Mouse (Mus musculus): Measurements from ENCODE around the gene Krt222. TPM values are rescaled to one million over a fixed set of nuclear protein-coding genes. Genes with fewer than 3 reads are reported as not detected.
"Not testable (repeated sequence)": the region's sequence is repeated elsewhere in the genome, so short reads cannot be mapped to it uniquely, and the experiment has no call there.

The Krt222 gene
- 10 to 100 TPM; 22.2 to 26.2 TPM for total RNA-seq (2021)
- long read RNA-seq, experiment 1, transcript Krt222-202 (6 exons, 3,072 nt), result major isoform, 31 of 37 reads
- long read RNA-seq, experiment 1, partial matches to known transcripts, result 0 of 37 reads
- long read RNA-seq, experiment 1, other reads (novel, unspliced or antisense), result 2 of 37 reads
- long read RNA-seq, experiment 2, transcript Krt222-201 (6 exons, 2,042 nt), result minor isoform, 5 of 35 reads
- long read RNA-seq, experiment 2, transcript Krt222-202 (6 exons, 3,072 nt), result major isoform, 30 of 35 reads
- long read RNA-seq, experiment 2, partial matches to known transcripts, result 0 of 35 reads
- long read RNA-seq, experiment 2, other reads (novel, unspliced or antisense), result 0 of 35 reads

DNA sequence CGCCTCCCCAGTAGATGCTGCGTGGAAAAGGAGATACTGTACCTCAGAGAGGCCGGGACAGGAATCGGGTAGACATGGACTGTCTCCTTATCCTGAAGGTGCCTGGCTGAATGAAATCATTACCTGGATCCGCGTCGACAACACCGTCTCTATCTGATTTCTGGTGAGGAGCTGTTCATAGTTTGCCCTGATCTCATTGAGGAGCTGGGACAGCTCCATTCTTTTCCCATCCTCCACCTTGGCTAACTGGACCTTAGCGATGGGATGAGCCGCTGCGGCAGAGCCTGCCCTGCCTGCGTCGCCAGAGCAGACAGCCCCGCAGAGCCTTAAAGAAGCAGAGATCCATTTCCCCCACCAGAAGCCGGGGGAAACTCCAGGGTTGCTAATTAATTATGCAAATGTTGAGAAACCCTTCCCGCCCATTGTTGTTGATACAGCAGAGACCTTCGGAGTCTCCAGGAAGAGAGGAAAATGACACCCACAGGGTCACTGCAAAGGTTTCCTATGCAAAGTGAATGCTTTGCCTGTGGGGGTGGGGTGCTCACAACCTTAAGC lies at the start of gene Krt222:
Gene Krt222 (minus strand): TSS at position 266 of the 555 bp plus-strand sequence.
- peak; percentile 15 to 33 for DNase-seq
- intact Hi-C loops (cut with DNase I), result loop anchor here (5.0 kb wide), 2 partner anchors 37 to 52 kb away; no protein-coding TSS in a partner anchor

DNA sequence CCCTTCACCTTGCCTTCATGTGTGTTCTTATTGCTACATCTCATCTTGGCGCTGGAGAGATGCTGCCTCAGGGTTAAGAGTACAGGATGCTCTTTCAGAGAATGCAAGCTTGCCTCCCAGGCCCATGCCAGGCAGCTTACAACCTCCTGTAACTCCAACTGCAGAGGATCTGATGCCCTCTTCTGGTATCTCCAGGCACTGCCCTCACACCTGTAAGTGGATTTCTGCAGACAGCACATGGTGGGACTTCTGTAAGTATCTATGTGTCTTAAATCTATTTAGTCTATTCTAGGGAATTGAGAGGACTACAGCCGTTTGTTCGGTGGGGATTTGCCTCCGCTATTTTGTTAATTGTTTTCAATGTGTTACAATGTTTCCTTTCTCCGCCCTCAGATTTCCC lies 49.0 kb upstream of the Krt222 start:
- intact Hi-C loops (cut with DNase I), result loop anchor here (1.0 to 5.0 kb wide), 2 partner anchors 46 to 104 kb away; no protein-coding TSS in a partner anchor
- peak; percentile 40 to 48 for DNase-seq

DNA sequence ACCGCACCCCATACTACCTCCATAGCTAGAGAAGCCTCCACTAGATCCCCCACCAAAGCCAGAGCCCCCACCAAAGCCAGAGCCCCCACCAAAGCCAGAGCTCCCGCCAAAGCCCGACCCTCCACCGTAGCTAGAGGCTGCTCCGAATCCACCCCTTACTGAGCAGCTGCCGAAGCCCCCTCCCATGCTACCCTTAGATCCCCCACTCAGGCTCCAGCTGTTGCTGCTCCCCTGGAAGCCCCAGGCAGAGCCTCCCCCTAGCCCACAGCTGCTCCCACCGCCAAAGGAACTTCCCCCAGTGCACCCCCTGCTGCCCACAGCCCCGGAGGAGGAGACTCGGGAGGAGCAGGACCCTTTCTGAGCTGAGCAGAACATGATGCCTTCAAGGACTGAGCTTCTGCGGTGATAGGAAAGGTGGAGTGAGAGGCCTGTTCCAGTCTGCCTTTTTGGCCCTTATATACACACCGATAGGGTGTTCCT lies 41.0 kb upstream of the Krt222 start, which contains the start of gene Krt24:
Gene Krt24 (minus strand): TSS at position 430 of the 480 bp plus-strand sequence.
- no peak for DNase-seq
- intact Hi-C loops (cut with DNase I), result no loop called here

DNA sequence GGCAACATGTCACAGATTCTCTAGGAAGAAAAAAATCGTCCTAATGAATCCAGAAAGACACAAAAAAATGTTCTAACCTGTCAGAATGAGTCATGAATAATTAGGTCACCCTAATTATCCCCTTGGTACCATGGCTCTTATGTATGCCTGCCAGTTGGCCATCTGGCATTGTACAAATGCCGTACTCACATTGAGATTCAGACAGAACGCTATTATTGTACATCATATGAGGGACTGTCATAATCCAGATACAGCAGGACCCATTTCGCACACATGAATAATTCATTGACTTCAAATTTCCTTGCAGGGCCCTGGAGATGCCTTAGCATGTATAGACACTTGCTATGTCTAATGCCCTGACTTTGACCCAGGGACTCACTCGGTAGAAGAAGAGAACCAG lies 40.1 kb upstream of the Krt222 start:
- no peak for DNase-seq
- intact Hi-C loops (cut with DNase I), result no loop called here

DNA sequence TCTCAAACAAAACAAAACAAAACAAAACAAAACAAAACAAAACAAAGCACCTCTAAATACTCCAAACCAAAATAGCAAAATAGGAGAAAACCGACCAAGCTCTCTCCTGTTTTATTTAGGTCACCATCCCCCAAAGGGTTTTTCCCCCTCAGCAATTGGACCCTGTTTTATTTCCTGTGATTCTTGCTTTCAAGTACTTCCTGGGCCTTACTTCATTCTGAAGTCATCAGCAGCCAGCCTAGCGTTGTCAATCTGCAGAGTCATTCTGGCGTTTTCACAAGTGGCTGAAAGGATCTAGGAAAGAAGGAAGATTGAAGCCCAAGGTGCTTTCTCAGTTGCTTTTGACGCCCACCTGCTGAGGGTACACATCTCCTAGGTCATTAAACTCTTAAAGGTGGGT lies 39.4 kb upstream of the Krt222 start:
- DNase-seq, result no peak
- intact Hi-C loops (cut with DNase I), result no loop called here

DNA sequence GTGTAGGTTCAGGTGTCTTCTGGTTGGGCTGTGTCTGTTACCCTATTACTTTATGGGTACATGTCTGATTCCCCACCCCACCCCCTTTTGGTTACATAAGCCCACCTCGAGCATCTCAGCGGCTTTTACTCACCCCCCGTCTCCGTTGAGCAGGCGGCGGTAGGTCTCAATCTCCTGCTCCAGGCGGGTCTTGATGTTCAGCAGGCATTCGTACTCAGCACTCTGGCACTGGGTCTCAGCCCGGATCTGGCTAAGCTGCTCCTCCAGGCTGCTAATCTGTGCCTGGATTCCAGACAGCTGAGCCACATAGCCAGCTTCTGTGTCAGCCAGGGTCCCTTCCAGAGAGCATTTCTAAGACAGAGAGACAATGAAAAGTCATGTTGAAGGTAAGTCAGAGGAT lies 37.2 kb upstream of the Krt222 start:
- intact Hi-C loops (cut with DNase I), result no loop called here
- no peak for DNase-seq

DNA sequence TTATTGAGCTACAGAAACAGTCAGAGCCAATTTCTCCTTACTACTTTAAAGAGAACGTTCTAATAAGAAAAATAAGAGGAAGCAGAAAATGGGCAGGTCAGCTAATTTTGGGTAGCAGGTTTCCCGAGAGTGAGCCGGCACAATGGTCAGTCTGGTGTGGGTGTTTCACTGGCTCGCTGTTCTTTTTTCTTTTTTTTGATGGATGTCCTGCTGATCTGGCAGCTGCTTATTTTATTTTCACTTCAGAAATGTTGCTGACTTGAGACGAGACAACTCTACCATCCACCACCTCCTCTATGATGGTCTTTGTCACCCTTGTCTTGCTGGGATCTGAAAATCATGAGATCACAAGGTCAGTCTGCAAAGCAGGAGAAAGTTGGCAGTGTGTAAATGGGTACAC lies 36.1 kb upstream of the Krt222 start:
- DNase-seq, result no peak
- intact Hi-C loops (cut with DNase I), result no loop called here

DNA sequence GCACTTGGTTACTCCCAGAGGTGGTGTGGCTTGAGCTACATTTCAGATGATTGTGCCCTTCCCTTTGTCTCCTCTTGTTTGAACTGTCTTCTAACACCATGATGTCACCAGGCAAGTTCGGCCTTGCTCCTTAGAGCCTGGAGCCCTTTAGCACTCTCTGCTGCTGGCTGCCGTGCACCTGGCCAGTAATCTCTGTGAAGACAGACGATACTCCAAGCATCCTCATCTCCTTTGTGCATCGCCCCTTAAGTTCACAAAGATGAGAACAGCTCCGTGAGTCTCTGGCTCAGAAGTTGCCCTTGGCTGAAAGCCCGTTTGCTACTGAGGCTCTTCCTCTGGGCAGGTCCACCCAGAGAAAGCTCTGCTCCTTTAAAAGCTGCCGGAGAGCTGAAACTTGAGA lies 32.9 kb upstream of the Krt222 start:
- DNase-seq, result no peak
- intact Hi-C loops (cut with DNase I), result no loop called here

DNA sequence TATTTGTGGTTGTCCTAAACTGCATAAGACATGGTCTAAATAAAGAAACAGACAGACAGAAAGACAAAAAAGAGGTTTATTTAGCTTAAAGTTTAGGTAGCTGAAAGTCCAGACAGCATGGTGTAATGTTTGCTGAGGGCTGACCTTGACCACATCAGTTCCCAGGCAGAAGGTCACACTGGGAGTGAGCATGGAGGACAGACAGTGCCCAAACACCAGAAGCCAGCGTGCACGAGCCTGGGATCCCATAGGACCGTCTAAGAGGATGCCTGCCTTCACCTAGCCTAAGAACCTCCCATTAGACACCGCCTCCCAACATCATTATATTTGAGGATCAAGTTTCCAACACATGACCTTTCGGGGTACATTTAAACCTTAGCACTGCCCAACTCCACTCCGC lies 31.7 kb upstream of the Krt222 start:
- intact Hi-C loops (cut with DNase I), result no loop called here
- no peak for DNase-seq

DNA sequence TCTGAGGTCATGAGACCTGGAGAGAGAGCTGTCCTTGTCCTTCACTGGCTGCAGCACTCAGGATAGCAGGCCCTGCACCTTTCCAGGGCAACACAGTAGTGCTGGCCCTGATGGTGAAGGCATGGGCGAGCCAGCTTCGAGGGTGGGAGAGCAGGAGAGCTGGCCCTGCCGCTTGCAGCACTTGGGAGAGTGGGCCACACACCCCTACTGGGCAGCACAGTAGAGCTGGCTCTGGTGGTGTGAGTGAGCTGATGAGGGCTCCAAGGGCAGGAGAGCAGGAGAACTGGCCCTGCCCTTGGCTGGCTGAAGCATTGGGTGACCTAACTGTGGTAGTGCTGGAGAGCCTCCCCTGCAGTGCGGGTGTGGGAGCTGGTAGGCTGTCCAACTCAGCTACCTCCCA lies 28.8 kb upstream of the Krt222 start:
- intact Hi-C loops (cut with DNase I), result no loop called here
- no peak for DNase-seq

DNA sequence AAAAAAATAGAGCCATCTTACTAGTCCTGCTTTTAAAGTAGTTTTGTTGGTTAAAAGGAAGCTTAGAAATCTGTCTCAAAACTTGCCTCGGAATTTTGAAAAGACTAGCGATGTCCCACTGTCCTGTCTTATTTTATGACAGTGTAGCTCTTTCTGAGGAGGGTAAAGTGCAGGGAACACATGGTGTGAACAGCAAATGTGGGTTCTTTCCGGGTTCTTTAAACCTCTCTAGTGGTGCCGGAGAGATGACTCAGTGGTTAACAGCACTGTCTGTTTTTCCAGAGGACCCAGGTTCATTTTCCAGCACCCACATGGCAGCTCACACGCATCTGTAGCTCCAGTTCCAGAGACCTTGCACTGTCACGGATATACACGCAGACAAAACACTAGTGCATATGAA lies 25.3 kb upstream of the Krt222 start:
- no peak for DNase-seq

DNA sequence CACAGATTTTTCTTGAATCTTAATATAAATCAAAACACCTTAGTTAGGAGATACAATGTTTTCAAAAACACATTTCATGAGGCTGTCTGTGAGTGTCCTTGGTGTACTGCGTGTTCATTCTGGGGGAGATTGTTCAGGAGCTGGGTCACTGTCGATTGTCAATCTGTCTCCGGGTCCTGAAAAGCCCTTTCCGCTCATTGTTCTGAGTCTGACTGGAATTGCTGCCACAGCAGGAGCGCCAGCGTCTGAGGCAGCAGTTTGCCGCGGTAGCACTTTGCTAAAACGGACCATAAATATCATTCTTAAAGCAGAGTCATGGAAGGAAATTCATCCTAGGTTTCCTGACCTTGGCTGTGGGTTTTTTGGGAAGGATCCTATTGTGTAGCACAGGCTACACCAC lies 21.9 kb upstream of the Krt222 start:
- DNase-seq, result peak in 1 of 2 experiments; percentile 6
- intact Hi-C loops (cut with DNase I), result no loop called here

More for the DNA sequence above, 25.3 kb upstream of the Krt222 start:
- intact Hi-C loops (cut with DNase I), result no loop called here

DNA sequence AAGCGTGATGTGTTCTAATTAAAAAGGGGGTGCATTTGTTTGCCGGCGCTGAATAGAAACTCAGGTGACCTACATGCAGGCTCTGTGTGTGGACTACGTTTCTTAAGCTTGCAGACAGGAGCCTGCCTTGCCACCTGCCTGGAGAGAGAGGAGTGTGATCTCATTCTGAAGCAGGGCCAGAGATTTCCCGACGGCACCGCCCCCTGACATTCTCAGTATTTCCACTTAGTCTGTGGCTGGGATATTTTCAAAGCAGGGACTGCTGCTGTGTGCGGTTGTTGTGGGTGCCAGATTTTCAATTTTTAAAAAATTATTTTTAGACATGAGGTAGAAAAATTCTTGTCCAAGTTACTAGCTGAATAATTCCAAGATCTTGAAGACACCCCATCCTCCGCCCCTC lies 21.3 kb upstream of the Krt222 start:
- intact Hi-C loops (cut with DNase I), result no loop called here
- DNase-seq, result peak; percentile 7 to 34

DNA sequence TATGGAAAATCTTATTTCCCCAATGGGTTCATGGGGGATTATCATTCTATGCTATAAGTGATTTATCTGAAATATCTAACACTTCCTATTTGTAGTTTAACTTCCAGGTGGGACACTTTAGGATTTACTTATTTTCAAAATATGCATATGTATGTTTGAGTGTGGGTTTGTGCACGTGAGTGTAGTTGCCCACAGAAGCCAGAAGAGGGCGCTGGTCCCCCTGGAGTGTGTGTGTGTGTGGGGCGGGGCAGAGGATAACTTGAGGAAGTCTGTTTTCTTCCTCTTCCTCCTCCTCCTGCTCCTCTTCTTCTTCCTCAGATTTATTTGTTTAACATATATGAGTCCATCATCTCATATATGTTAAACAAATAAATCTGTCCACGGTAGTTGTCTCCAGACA lies 12.3 kb upstream of the Krt222 start:
- intact Hi-C loops (cut with DNase I), result no loop called here
- no peak for DNase-seq

DNA sequence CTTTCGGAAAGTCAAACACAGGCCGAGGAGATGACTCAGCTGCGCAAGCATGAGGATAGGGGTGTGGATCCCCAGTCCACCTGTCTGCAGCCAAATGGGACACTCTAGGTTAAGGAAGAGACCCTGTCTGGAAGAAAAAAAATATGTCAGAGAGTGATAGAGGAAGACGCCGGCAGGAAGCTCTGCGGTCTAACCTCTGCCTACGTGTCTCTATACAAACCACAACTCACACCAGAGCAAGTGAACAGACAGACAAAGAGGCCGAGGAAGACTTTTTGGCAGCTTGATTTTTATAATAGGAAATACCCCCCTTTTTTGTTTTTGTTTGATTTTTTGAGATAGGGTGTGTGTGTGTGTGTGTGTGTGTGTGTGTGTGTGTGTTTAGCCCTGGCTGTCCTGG lies 11.4 kb upstream of the Krt222 start:
- intact Hi-C loops (cut with DNase I), result no loop called here
- no peak for DNase-seq

DNA sequence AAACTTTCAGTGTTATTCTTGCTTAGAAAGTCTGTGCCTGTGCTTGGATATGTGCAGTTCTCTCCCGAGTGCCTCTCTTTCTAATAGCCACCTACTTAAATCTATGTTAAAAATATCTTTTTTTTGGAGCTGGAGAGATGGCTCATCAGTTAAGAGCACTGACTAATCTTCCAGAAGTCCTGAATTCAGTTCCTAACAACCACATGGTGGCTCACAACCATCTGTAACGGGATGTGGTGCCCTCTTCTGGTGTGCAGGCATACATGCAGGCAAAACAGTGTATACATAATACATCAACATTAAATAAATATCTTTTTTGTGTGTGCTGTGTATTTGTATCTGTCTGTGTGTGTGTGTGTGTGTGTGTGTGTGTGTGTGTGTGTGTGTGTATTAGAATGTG lies 10.0 kb upstream of the Krt222 start:
- DNase-seq, result no peak
- intact Hi-C loops (cut with DNase I), result no loop called here

DNA sequence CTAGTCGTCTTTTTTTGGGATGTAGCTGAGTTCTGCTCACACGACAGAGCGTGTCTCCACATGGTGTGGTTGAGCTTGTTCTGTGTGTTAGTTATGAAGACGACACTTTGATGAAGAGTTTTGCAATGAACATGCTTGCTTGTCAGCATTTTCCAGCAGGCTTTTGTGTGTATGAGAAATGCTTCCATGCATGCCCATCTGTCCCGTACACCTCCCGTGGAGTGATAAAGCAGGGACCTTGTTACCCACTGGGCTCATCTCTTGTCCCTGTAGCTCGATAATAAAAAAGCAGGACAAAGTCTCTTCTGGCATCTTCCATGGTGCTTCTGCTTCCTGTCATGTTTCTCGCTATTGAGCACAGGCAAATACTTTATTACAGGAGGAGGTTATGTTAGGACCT lies 8.8 kb upstream of the Krt222 start:
- no peak for DNase-seq
- intact Hi-C loops (cut with DNase I), result no loop called here

DNA sequence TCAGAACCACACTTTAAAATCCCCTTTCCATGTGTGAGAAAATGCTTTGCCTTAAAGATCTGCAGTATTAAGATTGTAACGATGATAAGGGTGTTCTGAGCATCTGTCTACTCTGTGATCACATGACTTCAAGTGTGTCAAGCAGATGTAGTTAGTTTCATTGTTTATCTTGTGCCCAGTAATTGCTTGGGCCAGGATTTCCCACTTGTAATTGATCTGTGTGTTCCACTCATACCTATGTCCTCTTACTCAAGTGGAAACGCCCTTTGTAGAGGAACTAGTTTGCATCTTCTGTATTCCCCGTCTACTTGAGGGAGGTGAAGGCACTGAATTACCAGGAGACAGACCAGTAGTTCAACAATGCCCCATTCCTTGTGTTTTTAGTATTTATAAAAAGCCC lies 6.8 kb upstream of the Krt222 start:
- intact Hi-C loops (cut with DNase I), result no loop called here
- no peak for DNase-seq

DNA sequence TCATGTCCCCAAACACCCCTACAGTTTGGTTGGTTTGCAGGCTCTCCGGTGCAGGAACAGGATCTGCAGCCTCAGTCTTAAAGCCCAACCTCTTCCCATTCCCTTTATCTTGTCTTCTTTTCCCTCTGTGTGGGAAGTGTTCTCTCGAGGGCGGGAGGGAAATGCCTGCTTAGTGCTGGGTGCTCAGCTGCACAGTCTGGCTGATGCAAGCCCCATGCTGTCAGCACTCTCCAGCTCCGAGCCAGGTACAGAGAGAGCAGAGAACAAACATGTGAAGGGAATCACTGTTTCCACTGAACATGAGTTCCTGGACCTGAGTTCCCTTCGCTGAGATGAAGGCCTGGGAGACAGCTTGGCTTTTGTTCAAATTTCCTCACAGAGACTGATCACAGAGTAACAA lies 6.4 kb upstream of the Krt222 start:
- intact Hi-C loops (cut with DNase I), result no loop called here
- no peak for DNase-seq

DNA sequence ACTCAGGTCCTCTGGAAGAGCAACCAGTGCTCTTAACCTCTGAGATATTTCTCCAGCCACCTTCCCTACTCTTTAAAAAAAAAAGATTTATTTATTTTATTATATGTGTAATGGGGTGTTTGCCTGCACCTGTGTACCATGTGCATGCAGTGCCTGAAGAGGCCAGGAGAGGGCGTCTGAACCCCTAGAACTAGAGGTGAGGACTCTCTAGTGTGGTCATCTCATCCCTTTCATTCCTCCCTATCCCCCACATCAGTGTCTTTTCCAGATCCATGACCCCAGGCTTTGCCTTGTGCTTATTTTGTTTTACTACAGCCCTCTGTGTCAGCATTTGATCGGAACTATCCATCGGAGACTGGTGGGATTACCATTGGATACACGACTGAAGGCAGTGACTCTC lies 5.2 kb upstream of the Krt222 start:
- intact Hi-C loops (cut with DNase I), result loop anchor here (5.0 kb wide), 1 partner anchor 43 kb away; no protein-coding TSS in a partner anchor

DNA sequence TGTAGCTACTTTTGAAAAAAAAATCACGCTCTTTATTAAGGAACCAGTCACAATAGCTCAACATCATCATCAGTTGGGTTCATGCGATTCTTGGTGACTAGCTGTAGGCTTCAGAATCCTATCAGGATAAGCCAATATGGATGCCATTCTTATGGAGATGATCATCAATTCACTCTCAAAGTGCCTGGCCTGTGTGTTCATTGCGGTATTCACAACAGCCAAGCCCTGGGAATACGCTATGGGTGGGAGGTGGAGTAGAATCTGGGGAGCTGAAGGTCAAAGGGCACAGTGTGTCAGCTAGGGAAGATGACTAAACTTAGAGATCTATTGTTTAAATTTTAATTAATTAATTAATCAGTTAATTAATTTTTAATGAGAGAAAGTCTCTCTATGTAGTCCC lies 4.0 kb upstream of the Krt222 start:
- intact Hi-C loops (cut with DNase I), result loop anchor here (5.0 kb wide), 1 partner anchor 44 kb away; no protein-coding TSS in a partner anchor
- no peak for DNase-seq

More for the DNA sequence above, 5.2 kb upstream of the Krt222 start:
- peak in 1 of 2 experiments; percentile 26 for DNase-seq

DNA sequence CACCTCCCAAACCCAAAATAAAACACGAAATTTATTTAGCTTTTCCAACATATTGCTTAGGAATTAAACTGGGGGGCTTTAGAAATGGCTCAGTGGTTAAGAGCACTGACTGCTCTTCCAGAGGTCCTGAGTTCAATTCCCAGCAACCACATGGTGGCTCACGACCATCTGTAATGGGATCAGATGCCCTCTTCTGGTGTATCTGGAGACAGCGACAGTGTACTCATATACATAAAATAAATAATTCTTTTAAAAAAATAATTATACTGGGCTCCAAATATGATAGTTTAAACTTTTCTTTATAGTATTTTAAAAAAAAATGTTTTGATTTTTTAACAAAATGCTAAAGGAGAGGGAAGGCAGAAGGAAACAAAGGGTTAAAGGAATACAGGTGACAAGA lies 634 bp upstream of the Krt222 start:
- not testable (repeated sequence) for DNase-seq
- intact Hi-C loops (cut with DNase I), result loop anchor here (5.0 kb wide), 2 partner anchors 37 to 52 kb away; no protein-coding TSS in a partner anchor
